Mouse (Mus musculus) bone marrow, adult 2 months (tissue): Measurements from ENCODE around the gene App.

Experiments used
- CTCF ChIP-seq: fragments of 200-500 bp; IDR thresholded peaks from 2 replicates; pipeline ENCODE4 v1.5.1; 2011; ENCODE audit warnings: low read length, control low read depth; ENCODE audit not compliant: control insufficient read depth, insufficient read depth
- POLR2A ChIP-seq: fragments of 200-500 bp; IDR thresholded peaks from 2 replicates; pipeline ENCODE4 v1.6.1; 2011; ENCODE audit warnings: low read depth, mild to moderate bottlenecking, control low read depth, low read length, borderline replicate concordance; ENCODE audit not compliant: control insufficient read depth

- no peak for TF ChIP-seq POLR2A
- TF ChIP-seq CTCF, result no peak
Observed at GRCm38 (mm10) chr16:85072624-85073023, 100.9 kb downstream of the App start.
